Mouse (Mus musculus): Measurements from ENCODE around the gene Wsb2. TPM values are rescaled to one million over a fixed set of nuclear protein-coding genes. Genes with fewer than 3 reads are reported as not detected.

Wsb2 gene
- total RNA-seq, 2 experiments from 2014 or later: 262 to 264 TPM

DNA sequence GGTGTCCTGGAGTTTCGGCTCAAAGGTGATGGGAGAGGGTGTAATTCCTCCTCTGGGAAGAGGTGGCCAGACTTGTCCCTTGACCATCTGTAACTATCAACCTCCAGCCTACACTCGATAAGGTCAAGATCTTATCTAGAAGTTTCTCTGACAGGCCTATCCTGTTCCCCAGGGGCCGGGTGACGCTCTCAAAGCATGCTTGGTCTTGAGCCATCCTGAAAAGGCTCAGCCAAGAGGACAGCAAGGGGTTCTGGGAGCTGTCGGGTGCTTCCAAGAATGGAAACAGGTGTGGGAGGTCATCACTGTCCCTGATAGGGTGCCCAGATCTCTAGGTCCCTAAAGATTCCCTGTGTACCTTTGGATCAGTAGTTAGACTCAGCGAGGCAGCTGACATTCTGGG lies 52.3 kb downstream of the Wsb2 start:
- DNase-seq (ENCODE audit: low spot score in 2 of 2): no peak
- Histone ChIP-seq H3K27ac (no peak overlapping the region), H3K4me3 (no peak overlapping the region)
- TF ChIP-seq CTCF (conservative IDR thresholded peaks at IDR 0.05): no peak

DNA sequence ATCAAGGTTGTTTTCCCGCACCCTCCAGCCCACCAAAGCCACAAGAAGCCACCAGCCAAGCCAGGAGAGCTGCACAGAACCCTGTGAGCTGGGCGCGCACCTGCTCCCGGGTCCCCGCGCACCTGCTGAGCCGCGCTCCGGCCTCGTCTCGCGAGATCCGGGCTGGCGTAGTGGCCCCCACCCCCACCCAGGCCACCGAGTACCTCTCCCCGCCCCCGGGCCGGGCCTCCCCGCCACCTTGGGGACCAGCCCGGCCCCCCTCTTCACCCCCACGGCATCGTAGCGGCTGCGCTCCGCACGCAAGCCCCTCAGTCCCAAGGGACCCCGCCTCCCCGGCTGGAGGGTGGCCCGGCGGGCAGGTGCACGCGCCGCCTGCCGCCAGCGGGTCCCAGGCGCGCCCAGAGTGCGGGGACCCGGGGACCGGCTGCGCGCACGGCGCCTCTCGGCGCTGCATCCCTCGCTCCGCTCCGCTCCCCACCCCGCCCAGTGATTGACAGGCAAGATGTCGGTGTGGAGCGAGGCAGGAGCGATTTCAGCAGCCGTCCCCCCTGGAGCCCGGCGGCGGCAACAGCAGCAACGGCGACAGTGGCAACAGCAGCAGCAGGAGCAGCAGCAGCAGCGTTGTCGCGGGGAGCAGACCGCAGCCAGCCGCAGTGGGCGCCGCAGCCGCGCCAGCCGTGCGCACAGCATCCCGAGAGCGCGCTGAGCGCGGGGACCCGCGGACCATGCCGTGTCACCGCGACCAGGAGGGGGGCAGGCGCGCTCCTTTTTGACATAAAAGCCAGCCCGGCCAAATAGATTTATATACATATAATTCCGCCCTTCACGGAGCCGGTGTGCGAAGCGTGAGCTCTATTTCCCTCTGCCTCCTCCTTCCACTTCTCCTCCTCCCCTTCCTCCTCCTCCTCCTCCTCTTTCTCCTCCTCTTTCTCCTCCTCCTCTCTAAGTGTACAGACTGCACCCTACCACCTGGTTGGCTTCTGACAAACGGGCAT lies 56.7 kb downstream of the Wsb2 start, which contains the start of gene Ksr2:
Gene Ksr2, plus strand, starts transcription at position 494 of the 995 bp plus-strand sequence.
- Histone ChIP-seq H3K27ac (peak within 1 kb of the TSS; percentile 98), H3K4me3 (peak within 1 kb of the TSS; percentile 78)
- DNase-seq (ENCODE audit: low spot score in 2 of 2): peak; percentile 69 to 71
- no peak for TF ChIP-seq CTCF (conservative IDR thresholded peaks at IDR 0.05)

- no peak for TF ChIP-seq CTCF (conservative IDR thresholded peaks at IDR 0.05)
Observed at GRCm38 (mm10) chr5:117414611-117415010, 57.5 kb downstream of the Wsb2 start.

GRCm38 (mm10) chr5:117415011-117415912 lies 58.2 kb downstream of the Wsb2 start:
- DNase-seq (ENCODE audit: low spot score in 2 of 2): peak in 1 of 2 experiments; percentile 25
- peak overlapping the region; percentile 98 for H3K27ac ChIP-seq
- peak overlapping the region; percentile 78 for H3K4me3 ChIP-seq
- peak; percentile 48 for TF ChIP-seq CTCF (conservative IDR thresholded peaks at IDR 0.05)

More at GRCm38 (mm10) chr5:117414611-117415010, 57.5 kb downstream of the Wsb2 start:
- DNase-seq (ENCODE audit: low spot score in 2 of 2): peak in 1 of 2 experiments; percentile 15
- peak overlapping the region; percentile 78 for H3K4me3 ChIP-seq
- peak overlapping the region; percentile 98 for H3K27ac ChIP-seq

GRCm38 (mm10) chr5:117417442-117417841 lies 60.3 kb downstream of the Wsb2 start:
- Histone ChIP-seq H3K27ac (no peak overlapping the region), H3K4me3 (no peak overlapping the region)
- no peak for DNase-seq (ENCODE audit: low spot score in 2 of 2)
- TF ChIP-seq CTCF (conservative IDR thresholded peaks at IDR 0.05): no peak

Other genes starting within 250 kb of the Wsb2 start
- gene Suds3, start 241.2 kb upstream of the Wsb2 start, total RNA-seq (2021): 100 to 1,000 TPM; 112 to 130 TPM
- 10 to 100 TPM; 57.0 to 60.8 TPM for gene Taok3, start 237.2 kb upstream of the Wsb2 start, total RNA-seq (2021)
- gene Pebp1, start 69.7 kb upstream of the Wsb2 start, total RNA-seq (2021): 100 to 1,000 TPM; 696 to 743 TPM
- gene Vsig10, start 38.2 kb upstream of the Wsb2 start, total RNA-seq (2021): 1 to 10 TPM; 1.5 to 2.1 TPM
- 10 to 100 TPM; 13.8 to 18.5 TPM for gene Rfc5, start 31.7 kb downstream of the Wsb2 start, total RNA-seq (2021)
- gene Ksr2, start 56.7 kb downstream of the Wsb2 start, total RNA-seq (2021): 10 to 100 TPM; 40.3 to 44.6 TPM